Mouse (Mus musculus): ENCODE measurements at regions not wholly inside any gene's neighbourhood (a gene's known extent, or its start where the extent isn't known, plus 50 kb on each side); places are given as distances from the start of the nearest gene placed in this dataset.

DNA sequence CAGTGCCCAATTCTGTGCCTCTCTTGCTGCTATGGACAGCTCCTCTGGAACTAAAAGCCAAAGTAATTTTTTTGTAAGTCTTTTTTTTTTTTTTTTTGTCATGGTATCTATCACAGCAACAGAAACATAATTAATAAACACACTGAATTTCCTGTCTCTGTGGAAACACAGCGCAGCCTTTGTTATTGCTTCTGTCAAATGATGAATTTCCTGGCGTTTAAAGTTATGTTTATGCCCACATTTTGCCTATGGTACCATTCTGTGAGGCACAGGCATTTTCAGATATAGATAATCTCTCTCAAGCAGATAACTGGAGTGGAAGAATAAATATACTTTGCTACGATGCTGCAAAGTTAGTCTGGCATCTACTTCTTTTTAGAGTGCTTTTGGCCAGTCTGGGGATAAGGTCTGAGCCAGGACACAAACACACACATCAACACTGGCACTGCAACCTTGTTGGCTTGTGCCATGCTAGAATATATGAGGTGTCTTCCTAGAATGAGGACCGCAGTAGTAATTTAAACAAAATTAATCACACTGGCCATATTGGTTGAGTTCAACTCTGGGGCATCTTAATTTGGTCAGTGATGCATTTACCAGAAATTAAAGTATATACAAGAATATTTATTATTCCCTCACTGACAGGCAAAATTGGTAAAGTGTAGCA lies 227.9 kb upstream of the Gk2 start:
- intact Hi-C loops (cut with DNase I; ENCODE audit: low total_unique reads) = no loop called here
- no peak for DNase-seq

DNA sequence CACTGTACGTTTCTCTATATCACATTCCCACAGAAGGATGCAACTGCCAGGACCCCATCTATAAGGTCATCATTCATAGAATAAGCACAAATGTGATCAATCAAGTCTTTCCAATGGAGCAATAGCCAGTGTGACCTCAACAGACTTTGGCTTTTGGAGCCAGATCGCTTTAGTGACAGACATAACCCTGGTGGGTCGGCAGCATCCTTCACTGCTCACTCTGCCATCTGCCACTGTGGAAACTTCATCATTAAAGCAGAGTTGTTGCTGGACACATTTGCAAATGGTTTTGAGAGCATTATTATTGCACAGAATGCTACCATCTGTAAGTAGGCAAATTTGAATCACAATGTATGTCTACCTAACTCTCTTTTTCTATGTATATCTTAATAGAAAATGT lies 212.9 kb upstream of the Gk2 start:
- intact Hi-C loops (cut with DNase I; ENCODE audit: low total_unique reads) = no loop called here
- DNase-seq = no peak

DNA sequence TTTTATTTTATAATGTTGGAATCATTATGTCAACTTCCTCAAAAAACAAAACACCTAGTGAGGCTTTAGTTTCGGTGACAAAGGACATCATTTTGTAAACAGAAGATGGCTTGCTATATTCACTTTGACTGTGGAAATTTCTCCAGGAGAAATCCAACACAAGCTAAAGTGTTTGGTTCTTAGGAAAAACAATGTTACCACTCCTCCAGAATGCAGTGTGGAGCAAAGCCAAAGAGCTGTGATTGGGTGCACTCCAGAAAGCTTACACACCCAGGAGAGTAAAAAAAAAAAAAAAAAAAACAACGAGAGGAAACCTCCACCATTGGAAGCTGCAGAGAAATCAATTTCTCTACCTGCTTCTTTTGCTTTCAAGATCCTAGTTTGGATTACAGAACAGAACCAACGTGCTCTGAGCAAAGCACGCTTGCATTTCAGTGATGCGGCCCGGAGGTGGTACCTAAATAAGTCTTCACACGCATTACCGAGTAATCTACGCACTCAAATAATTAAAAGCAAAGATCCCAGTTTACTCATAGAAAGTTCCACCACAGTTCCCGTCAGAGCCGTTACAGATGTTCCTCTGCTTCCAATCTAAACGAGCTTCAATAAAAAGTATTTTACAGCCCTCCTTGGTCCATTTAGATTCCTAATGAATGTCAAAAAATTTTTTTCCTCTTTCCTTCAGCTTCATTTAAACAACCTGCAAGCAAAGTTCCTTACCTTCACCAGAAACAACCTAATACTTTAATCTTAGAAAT lies 199.5 kb upstream of the Gk2 start:
- intact Hi-C loops (cut with DNase I; ENCODE audit: low total_unique reads) = no loop called here
- DNase-seq = no peak

DNA sequence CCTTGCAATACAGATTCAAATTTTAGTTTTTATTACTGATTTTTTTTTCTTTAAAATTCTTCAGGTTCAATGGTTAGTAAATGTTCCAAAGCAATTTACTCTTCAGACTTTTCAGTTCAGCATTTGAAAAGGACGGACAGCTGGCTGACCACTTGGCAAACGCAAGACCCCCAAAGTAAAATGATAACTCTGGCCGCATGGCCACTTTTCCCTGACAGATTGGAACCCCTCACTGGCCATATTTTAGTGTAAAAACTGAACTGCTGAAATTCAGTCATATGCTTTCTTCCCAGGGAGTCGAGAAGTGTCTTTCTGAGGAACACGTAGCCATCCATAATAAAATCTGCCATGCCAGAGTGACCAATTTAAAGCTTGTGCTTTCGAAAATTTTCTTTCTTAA lies 198.4 kb upstream of the Gk2 start:
- intact Hi-C loops (cut with DNase I; ENCODE audit: low total_unique reads) = no loop called here
- no peak for DNase-seq

DNA sequence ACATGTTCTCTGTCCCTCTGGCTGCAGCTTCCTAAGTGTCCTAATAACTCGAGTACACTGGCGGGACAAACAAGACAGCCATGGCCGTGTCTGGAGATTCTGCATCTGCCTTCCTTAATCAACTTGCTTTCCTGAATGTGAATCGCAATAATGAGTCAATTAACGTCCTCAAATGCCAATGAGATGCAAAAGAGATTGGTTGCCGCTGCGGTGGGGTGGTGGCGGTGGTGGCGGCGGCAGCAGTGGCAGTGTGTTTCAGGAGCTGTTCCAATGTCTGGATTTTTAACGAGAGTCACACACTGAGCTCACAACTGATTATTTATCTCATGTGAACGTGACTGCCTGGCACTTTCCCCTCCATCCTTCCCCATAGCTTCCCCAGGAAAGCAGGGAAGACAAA lies 197.6 kb upstream of the Gk2 start:
- intact Hi-C loops (cut with DNase I; ENCODE audit: low total_unique reads) = no loop called here
- no peak for DNase-seq

DNA sequence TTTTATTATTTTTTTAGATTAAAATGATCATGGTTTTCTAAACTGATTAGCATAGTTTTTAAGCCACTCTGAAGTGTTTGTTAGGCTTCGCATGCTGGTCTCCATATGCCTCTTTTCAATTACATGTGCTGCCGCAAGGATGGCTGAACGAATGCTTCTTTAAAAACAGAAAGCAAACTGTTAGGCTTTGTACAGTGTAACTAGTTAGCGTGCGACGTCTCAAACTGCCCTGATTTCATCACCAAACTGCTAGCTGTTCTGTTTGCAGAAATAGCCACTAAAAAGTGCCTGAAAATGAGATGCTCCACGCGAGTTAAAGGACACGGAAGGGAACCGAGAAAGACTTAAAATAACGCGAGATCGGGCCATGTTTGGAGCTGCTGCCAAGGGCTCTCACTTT lies 185.4 kb upstream of the Gk2 start:
- intact Hi-C loops (cut with DNase I; ENCODE audit: low total_unique reads) = no loop called here
- no peak for DNase-seq

DNA sequence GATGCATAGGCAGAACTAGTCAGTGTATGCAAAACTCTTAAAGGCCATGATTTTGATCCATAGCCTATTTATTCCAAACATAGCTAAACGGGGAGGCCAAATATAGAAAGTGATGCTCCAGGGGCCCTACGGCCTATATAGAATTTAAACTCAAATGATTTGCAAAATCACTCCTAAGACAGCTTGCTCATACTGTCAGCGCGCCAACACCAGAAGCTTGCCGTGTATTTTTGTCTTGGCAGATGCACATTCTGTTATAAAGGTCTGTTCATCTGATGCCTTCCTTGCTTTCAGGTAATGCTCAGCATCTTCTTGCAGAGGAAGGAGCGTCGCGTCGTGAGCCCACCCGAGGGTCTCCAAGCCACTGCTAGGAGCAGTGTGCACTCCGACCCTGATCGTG lies 184.8 kb upstream of the Gk2 start:
- no peak for DNase-seq
- intact Hi-C loops (cut with DNase I; ENCODE audit: low total_unique reads) = no loop called here

DNA sequence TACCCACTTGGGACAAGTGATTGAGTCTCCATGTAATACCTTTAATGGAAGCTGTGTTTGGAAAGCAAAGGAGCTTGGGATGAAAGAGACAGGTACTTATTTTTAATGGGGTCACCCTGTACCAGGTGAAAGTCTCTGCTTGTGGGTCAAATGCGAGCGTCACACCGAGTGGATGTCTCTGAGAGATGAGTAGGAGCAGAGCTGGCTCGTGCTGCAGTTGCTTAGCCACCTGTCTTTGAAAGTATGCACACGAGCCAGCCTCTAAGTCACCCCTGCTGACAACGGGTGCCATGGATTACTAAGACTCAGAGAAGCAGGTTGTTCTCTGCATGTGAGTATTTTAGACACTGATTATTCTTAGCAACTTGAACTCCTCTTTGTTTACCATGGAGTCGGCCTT lies 179.5 kb upstream of the Gk2 start:
- no peak for DNase-seq
- intact Hi-C loops (cut with DNase I; ENCODE audit: low total_unique reads) = no loop called here

DNA sequence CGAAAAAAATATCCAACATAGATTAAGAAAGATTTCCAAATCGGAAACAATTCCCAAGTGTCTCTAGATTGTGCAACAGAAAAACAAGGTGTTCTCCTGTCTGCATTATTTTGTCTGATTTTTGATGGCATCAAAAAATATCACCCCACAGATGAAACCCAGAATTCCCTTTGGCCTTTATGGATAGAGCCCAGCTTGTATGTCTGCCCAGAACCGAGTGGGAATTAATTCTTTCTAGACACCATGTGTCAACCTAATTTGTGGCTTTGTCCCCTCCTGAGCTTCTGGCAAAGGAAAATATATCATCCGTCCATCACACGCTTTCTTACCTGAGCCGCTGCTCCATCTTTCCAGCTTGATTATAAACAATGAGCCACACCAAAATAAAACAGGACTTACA lies 176.9 kb upstream of the Gk2 start:
- DNase-seq = no peak
- intact Hi-C loops (cut with DNase I; ENCODE audit: low total_unique reads) = no loop called here

DNA sequence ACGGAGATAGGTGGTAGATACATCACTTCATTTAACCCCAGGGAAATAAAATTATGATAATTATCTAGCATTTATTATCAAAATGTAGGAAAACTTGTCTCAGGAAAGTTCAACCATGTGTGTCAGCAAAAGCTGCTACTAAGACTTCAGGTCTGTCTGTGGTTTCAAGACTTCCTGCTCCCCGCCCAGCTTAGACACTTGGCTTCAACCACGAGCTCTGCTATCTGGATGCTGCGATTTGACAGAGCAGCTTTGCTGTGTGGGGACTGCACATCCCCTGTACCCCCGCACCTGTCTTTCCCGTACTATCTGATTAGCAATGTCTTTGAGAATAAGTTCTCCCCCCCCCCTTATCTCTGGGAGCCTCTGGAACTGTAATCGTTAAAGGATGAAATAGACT lies 176.0 kb upstream of the Gk2 start:
- intact Hi-C loops (cut with DNase I; ENCODE audit: low total_unique reads) = no loop called here
- no peak for DNase-seq

DNA sequence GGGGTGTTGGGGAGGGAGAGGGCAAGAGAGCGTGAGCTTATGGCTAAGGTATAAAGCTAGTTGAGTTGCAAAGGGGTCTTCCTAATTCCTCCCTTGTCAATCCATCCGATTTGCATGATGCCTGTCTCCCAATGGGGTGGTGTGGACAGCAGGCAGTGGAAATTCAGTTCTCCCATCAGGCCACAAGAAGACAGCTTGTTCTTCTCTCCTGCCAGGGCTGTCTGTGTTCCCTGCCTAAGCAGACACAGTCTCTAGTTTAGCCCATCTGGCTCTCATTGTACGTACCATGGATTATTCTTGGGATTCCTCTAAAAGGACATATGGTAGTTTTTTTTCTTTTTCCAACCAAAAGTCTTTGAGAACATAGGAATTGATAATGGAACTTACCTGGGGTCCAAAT lies 168.4 kb upstream of the Gk2 start:
- DNase-seq = no peak
- intact Hi-C loops (cut with DNase I; ENCODE audit: low total_unique reads) = no loop called here

DNA sequence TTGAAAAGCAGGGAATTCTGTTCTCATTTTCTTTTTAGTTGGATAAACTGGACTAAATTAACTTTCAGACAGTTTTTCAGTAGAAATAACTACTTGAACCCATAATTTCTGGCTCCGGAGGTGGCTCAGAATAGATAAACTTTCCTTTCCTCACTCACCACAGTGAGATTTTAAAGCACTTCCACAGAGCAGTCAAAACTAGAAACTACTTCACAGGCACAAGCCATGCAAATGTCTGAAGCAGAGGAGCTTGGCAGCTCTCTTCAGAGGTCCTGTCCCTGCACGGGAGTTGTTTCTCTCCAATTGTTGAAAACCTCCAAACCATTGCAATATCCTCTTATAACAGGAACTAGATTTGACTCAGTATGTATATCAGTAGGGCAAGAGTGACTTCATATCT lies 163.1 kb upstream of the Gk2 start:
- DNase-seq = no peak
- intact Hi-C loops (cut with DNase I; ENCODE audit: low total_unique reads) = no loop called here

DNA sequence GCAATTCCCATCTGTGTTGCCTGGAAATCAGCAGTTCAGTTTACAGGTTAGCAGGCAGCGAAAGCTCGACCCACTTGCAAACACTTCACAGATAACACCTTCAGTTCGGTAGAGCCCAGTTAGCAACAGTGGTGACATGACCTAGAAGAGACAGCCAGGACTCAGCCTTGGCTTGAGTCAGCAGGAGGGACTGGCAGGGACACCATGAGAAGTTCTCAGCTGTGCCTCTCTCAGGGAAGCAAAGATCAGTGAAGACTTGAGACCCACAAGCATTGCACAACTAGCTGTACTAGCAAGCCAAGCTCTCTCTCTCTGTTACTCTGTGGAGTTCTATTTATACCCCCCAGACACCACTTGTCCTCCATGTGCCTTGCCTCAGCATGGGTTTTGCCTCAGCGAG lies 161.6 kb upstream of the Gk2 start:
- intact Hi-C loops (cut with DNase I; ENCODE audit: low total_unique reads) = no loop called here
- no peak for DNase-seq

DNA sequence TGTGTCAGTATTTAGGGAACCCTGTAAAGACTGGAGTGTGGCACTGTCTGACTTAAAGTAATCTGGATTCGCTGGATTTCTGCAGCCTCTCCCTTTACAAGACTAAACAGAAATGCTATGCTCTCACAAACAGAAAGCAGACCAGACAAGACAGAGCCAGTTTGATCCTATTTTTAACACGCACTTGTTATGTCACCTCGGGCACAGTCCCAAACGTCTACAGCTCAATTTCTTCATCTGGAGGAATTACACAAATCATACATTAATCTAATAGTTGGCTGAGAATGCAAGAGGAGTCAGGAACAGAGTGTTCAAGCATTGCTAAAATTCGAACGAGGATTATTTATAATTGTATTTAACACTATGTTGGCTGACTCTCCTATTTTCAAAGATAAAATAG lies 145.4 kb upstream of the Gk2 start:
- intact Hi-C loops (cut with DNase I; ENCODE audit: low total_unique reads) = no loop called here
- DNase-seq = peak; percentile 12

DNA sequence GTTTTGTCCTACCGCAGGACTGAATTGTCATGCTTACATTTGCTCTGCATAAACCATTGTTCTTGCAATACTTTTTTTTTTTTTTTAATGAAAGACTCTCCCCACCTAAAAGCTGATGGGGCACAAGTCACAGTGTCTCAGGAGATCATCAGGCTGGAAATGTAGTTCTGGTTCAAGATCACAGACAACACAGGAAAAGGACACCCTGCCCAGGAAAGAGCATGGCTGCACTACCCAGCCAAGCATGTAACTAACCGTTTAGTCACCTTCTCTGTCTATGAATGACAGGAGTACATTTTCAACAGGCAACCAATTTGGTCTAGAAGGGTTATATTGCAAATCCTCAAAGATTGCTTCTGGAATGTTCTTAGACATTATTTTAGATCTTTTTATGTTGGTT lies 144.6 kb upstream of the Gk2 start:
- intact Hi-C loops (cut with DNase I; ENCODE audit: low total_unique reads) = no loop called here
- no peak for DNase-seq

DNA sequence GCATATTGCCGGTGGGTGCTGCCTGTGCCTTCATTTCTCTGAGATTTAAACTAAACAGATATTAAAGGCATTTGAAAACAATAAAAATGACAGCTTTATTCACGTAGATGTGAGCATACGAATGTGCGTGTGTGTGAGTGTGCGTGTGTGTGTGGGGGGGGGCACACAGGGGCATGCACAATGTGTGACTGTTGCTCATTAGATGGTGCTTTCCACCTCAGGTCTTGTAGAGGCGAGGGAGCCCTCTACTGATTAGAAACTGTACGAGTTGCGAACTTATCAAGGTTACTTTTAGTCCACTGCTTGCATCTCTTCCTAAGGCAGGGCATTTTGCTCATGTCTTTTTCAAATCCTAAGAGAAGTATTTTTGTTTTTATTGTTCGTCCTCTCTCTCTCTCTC lies 141.9 kb upstream of the Gk2 start:
- intact Hi-C loops (cut with DNase I; ENCODE audit: low total_unique reads) = no loop called here
- no peak for DNase-seq

DNA sequence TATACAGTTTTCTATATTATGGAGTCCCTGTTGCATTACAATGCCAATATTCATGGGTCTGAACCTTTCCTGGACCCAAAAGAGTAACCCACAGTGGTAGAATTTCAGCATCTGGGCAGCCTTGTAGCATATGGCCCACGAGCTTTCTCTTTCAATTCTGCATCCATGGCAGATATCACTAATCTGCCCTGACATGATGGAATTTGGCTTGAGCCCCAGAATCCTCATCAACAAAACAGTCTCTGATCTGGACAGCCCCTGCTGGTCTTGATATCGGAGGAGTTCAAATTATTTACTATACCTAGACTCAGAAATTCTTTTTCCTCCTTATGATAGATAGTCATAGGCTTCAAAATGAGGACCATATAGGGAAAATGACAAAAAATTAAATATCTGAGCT lies 139.1 kb upstream of the Gk2 start:
- no peak for DNase-seq
- intact Hi-C loops (cut with DNase I; ENCODE audit: low total_unique reads) = no loop called here

DNA sequence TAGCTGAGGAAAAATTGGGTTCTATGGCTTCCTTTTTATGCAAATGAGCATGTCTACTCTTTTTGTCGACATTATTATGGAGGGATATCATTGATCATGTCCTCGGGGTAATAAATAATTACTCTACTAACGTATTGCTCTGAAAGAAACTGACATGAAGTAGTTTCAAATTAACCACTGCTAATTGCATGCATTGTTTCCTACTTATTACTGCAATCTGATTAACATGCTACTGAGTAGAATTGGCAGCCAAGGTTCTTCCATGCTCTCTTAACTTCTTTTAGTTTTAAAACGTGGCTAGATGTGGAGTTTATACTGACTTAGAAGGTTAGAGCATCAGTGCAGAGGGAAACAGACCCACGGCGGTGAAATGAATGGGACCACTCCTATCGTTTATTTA lies 137.3 kb upstream of the Gk2 start:
- intact Hi-C loops (cut with DNase I; ENCODE audit: low total_unique reads) = no loop called here
- DNase-seq = no peak

DNA sequence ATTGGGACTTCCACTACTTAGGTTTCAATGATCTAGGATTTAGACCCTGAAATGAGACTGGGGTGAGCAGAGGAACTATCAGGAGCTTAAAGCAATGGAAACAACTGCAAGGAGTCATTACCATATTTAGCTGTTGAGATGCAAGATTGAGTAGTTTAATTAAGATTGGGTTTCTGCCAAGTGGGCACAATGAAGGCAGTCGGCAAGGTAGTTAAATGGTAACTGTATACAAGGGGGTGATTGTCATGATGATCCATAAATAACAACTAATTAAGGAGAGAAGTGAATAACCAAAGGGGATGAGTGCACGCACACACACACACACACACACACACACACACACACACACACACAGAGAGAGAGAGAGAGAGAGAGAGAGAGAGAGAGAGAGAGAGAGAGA lies 125.7 kb upstream of the Gk2 start:
- no peak for DNase-seq
- intact Hi-C loops (cut with DNase I; ENCODE audit: low total_unique reads) = no loop called here

DNA sequence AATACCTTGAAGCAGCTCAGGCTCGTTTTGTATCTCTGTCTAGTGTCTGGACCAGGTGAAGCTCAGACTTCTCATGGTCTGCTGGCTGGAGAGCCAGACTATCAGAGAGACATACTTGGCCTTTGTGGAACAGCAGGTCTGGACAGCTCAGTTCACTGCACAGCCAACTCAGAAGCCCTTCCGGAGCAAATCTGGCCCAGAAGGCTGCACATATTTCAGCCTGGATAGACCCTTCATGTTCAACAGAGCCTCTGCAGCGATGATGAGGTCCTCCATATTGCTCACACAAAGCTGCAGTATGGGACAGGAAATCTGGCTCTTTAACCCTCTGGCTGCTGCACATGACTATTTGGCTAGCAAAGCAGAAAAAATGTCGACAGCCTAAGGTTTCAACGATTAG lies 108.7 kb upstream of the Gk2 start:
- intact Hi-C loops (cut with DNase I; ENCODE audit: low total_unique reads) = no loop called here
- no peak for DNase-seq

DNA sequence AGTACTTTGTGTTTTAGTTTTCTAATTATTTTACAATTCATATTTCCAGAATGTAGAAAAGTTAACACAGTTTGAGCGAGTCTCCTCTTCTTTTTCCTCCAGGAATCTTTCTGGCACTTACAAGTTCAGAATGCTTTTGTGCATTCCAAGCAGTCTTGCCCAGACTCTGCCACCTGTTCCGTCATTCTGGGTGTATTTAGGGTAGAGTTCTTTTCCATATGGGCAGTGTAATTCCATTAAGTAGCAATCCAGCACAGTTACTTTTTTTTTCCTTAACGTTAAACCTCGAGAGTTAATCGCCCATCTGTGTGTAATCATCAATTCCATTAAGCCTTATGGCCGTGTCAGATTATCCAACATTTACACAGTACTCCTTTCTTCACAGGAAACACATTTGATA lies 106.9 kb upstream of the Gk2 start:
- no peak for DNase-seq
- intact Hi-C loops (cut with DNase I; ENCODE audit: low total_unique reads) = no loop called here

DNA sequence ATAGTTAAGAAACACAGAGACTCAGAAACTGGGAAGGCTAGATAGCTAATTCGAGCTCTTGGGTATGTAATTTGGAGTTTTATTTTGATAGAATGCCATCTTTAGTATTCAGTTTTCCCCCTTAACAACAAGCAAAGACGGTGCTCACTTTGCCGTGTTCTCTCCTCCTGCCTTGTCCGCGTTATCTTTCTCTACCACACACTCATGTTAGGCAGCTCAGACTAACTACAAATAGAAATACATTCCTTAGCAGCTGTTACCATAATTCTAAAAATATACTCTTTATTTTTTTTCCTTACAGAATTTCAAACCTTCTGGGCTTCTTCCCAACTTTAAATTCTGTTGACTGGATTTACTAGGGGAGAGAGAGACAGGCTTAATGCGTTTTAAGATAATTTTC lies 97.5 kb upstream of the Gk2 start:
- DNase-seq = no peak
- intact Hi-C loops (cut with DNase I; ENCODE audit: low total_unique reads) = no loop called here

Data from gastrocnemius, postnatal 14 days (tissue).